Comparison of ENCODE assay signal across 8 mouse cellular contexts in genomic region chr7:24133996-24134828, GRCm38 (mm10). TPM values are rescaled to one million over a fixed set of nuclear protein-coding genes. Genes with fewer than 3 reads are reported as not detected.
DNase-seq lines count a peak whose midpoint lies in the region; ATAC-seq and TF ChIP-seq lines count a peak whose summit lies in the region.

Gene Zfp235, plus strand, starts transcription at chr7:24134169.

- H3K4me1 ChIP-seq in cortical plate, adult 2 months (ENCODE audit: control insufficient read depth, insufficient read depth, low read length), result peaks cover 3% of the 10 kb centered on the region; the same call in 1 of the 2 replicates

- H3K27ac ChIP-seq in cortical plate, adult 2 months (ENCODE audit: insufficient read depth, low read length), result no peak within 1 kb of the TSS

- peak within 1 kb of the TSS; percentile 85 for H3K4me3 ChIP-seq in cortical plate, adult 2 months (ENCODE audit: insufficient read depth, low read length)

- peak; percentile 62 to 71 for DNase-seq in gastrocnemius, adult 8-10 months (ENCODE audit: low spot score in 2 of 2)
- DNase-seq in induced T-regulatory cell, adult 2 months (ENCODE audit: low read depth), result peak; percentile 92
- peak; percentile 79 to 90 for DNase-seq in left cerebral cortex, adult 9 months (ENCODE audit: low spot score in 2 of 2)
- peak; percentile 81 for DNase-seq in right cerebral cortex, postnatal 14 days
- DNase-seq in urinary bladder, postnatal 36 days (ENCODE audit: low spot score in 2 of 2), result peak; percentile 82 to 85

- peak; percentile 93 for TF ChIP-seq POLR2A in cortical plate, adult 2 months (IDR thresholded peaks at IDR 0.05; ENCODE audit: extremely low read depth, insufficient read depth, low read length)

- ATAC-seq in activated CD4-positive, CD25-positive, alpha-beta regulatory T cell, adult 4 months, result peak; percentile 100
- ATAC-seq in megakaryocyte progenitor cell, adult 5-6 weeks (replicated peaks; ENCODE audit: poor library complexity), result peak; percentile 100

- no peak for TF ChIP-seq CTCF in cortical plate, adult 2 months (IDR thresholded peaks at IDR 0.05; ENCODE audit: extremely low read depth, insufficient read depth, low read length)

RNA-seq across cellular contexts. Expression of gene Zfp235, which starts in this region (rescaled TPM):
- polyA plus RNA-seq in activated CD4-positive, CD25-positive, alpha-beta regulatory T cell, adult 4 months (2017; shearing (Covaris generic)), result 10 to 100 TPM; 10.9 to 15.5 TPM
- polyA plus RNA-seq in cortical plate, adult 2 months (2012; rRNA removed), result 19.3 and 19.9 TPM in 2 replicates
- total RNA-seq in gastrocnemius, adult 8-10 months (2022), result 1 to 10 TPM; 3.6 to 4.7 (median 4.0) TPM
- 9.1 and 10.3 TPM in 2 replicates for total RNA-seq in megakaryocyte progenitor cell, adult 5-6 weeks (2015)
- 6.4 and 7.9 TPM in 2 replicates for total RNA-seq in megakaryocyte progenitor cell, adult 5-6 weeks (2017)
